Mouse (Mus musculus): Measurements from ENCODE around the gene 9930022D16Rik.

The 9930022D16Rik gene

DNA sequence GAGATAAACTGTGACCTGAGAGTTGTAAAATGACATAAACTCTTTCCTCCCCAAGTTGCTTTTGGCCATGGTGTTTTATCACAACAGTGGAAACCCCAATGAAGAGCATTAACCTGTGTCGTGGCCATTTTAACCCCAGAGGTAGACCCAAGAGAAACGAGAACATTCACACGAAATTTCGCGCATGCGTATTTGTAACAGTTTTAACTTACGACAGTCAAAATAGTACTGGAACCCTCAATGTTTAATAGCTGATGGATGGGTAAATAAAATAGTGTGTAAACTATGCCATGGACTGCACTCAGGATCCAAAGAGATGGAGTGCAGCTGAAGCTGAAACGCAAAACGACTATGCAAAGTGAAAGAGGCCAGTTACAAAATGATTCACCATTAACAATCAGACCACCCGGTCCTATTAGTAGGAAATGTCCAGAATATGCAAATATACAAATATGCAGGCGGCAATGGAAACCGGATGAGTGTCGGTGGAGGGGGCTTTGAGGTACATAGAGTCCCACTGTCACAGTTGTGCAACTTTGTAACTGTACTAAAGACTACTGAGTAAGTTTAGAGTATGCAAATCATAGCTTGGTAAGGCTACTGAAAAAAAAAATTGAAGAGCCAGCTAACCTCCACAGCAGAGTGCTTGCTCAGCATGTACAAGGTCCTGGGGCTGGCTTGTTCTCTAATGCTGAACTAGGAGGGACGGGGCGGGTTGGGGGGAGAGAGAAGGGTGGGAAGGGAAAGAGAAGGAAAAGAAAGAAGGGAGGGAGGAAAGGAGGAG, 3.3 kb upstream of the 9930022D16Rik start:
- in situ Hi-C loops (cut with MboI; ENCODE audit: low pct_unique_long_range_greater_than_20kb in 1 of 2, low sequenced_read_pairs in 2 of 2, unreplicated experiment in 1 of 2), result loop anchor here in 1 of 2 experiments (5.0 kb wide), 1 partner anchor 78 kb away; no protein-coding TSS in a partner anchor

DNA sequence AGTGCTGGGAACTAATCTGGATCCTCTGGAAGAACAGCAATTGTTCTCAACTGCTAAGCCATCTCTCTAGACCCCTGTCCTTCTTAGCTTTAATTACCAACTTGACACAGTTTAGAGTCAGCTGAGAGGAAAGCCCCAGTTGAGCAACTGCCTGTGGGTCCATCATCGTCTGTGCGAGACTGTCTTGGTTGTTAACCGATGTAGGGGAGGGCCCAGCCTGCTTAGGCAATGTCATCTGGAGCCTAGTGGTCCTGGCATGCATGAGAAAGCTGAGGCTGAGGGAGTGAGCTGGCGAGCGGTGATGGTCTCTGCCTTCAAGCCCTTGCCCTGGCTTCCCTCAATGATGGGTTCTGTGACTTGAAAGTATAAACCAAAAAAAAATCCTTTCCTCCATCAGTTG, 1.1 kb downstream of the 9930022D16Rik start:
- in situ Hi-C loops (cut with MboI; ENCODE audit: low pct_unique_long_range_greater_than_20kb in 1 of 2, low sequenced_read_pairs in 2 of 2, unreplicated experiment in 1 of 2), result loop anchor here in 1 of 2 experiments (5.0 kb wide), 1 partner anchor 83 kb away; no protein-coding TSS in a partner anchor

DNA sequence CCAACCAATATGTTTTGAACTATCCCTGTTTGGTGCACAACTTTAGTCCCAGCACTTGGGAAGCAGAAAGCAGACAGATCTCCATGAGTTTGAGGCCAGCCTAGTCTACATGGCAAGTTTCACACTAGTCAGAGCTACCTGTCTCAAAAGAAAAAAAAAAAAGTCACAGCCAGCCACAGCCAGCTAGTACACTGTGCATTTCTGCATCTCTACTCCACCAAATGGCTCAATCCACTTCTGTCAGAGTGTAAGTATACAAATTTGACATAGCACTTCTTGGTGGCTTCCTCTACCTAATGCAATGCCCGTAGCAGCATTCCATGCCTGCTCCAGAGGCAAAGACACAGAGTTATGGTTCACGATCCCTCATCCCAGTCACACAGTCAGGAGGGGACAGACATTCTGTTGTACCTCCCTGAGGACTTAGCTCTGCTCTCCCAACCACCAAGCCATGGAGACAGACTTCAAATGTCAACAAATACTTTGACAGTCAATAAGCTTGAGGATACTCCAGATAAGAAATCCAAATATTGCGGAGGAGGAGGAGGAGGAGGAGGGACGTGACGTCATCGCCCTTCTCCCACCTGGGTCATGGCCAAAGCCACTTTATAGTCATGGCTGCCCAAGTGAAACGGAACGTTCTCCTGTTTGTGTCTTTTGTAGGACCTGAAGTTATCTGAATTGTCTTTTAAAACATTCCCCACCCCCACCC, 3.1 kb downstream of the 9930022D16Rik start:
- in situ Hi-C loops (cut with MboI; ENCODE audit: low pct_unique_long_range_greater_than_20kb in 1 of 2, low sequenced_read_pairs in 2 of 2, unreplicated experiment in 1 of 2), result no loop called here

- in situ Hi-C loops (cut with MboI; ENCODE audit: low pct_unique_long_range_greater_than_20kb in 1 of 2, low sequenced_read_pairs in 2 of 2, unreplicated experiment in 1 of 2), result no loop called here
Observed at GRCm38 (mm10) chr11:109417472-109418040, 3.8 kb downstream of the 9930022D16Rik start.

- in situ Hi-C loops (cut with MboI; ENCODE audit: low pct_unique_long_range_greater_than_20kb in 1 of 2, low sequenced_read_pairs in 2 of 2, unreplicated experiment in 1 of 2), result no loop called here
Observed at GRCm38 (mm10) chr11:109419461-109419860, 5.7 kb downstream of the 9930022D16Rik start.

DNA sequence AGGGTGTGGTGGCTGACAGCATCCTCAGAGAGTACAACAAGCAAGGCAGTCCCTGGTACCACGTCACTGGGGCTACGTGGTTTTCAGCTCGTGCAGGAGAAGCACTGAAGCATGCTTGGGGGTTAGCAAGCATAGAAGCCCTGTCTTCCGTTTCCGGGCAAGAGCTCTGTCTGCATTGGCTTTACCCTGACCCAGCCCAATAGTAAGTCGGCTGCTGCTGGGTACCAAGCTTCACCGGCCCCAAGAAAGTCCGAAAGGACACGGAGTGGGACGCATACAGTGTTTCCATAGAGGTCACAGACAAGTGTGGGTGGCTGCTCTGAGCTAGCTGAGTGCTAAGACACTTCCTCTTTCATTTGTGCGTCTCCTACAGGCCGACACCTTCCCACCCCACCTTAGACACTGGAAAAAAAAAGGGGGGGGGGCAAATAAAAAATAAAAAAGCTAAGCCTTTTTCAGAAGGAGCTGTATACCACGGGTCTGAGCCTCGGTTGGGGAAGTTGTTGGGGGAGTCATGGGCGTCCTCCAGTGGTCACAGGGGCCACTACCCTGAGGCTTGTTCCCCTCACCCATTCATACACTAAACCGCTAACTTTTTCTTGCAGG, 6.3 kb downstream of the 9930022D16Rik start:
- in situ Hi-C loops (cut with MboI; ENCODE audit: low pct_unique_long_range_greater_than_20kb in 1 of 2, low sequenced_read_pairs in 2 of 2, unreplicated experiment in 1 of 2), result no loop called here

DNA sequence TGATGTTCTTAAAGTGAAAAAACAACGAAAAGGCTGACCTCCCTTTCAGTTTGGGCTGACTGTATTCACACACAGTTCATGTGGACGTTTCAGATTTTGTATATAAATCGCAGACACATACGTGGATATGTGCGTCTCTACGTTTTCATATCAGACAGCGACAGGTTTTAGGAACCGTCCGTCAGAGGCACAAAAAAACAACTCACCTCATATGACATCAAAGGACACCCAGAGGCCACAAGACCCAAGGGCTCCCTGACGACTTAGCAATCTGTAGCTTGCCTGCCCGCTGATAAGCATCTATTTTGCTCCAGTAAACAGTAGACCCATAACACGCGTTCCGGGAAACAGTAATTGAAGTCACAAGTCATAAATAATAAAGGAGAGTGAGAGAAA, 6.8 kb downstream of the 9930022D16Rik start:
- in situ Hi-C loops (cut with MboI; ENCODE audit: low pct_unique_long_range_greater_than_20kb in 1 of 2, low sequenced_read_pairs in 2 of 2, unreplicated experiment in 1 of 2), result no loop called here

GRCm38 (mm10) chr11:109421205-109421604, 7.5 kb downstream of the 9930022D16Rik start:
- in situ Hi-C loops (cut with MboI; ENCODE audit: low pct_unique_long_range_greater_than_20kb in 1 of 2, low sequenced_read_pairs in 2 of 2, unreplicated experiment in 1 of 2), result no loop called here

GRCm38 (mm10) chr11:109422263-109422662, 8.5 kb downstream of the 9930022D16Rik start:
- in situ Hi-C loops (cut with MboI; ENCODE audit: low pct_unique_long_range_greater_than_20kb in 1 of 2, low sequenced_read_pairs in 2 of 2, unreplicated experiment in 1 of 2), result no loop called here

GRCm38 (mm10) chr11:109423294-109423693, 9.6 kb downstream of the 9930022D16Rik start:
- in situ Hi-C loops (cut with MboI; ENCODE audit: low pct_unique_long_range_greater_than_20kb in 1 of 2, low sequenced_read_pairs in 2 of 2, unreplicated experiment in 1 of 2), result no loop called here

GRCm38 (mm10) chr11:109425392-109426271, 11.9 kb downstream of the 9930022D16Rik start, which contains the start of gene Amz2:
Amz2 (plus strand) TSS chr11:109425946.
- in situ Hi-C loops (cut with MboI; ENCODE audit: low pct_unique_long_range_greater_than_20kb in 1 of 2, low sequenced_read_pairs in 2 of 2, unreplicated experiment in 1 of 2), result no loop called here

- in situ Hi-C loops (cut with MboI; ENCODE audit: low pct_unique_long_range_greater_than_20kb in 1 of 2, low sequenced_read_pairs in 2 of 2, unreplicated experiment in 1 of 2), result no loop called here
Observed at GRCm38 (mm10) chr11:109426272-109426586, 12.5 kb downstream of the 9930022D16Rik start.

DNA sequence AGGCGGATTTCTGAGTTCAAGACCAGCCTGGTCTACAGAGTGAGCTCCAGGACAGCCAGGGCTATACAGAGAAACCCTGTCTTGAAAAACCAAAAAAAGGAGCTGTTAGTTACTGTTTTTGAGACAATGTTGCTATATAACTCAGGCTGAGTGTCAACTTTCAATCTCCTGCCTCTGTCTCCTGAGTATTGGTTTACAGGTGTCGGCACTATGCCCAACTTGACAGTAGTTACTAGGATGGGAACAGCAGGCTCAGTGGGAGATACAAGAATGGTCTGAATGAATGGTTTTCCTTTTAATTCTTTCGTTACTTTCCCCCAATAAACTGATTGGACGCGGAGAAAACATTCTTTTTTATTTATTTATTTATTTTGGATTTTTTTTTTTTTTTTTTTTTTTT, 13.6 kb downstream of the 9930022D16Rik start:
- in situ Hi-C loops (cut with MboI; ENCODE audit: low pct_unique_long_range_greater_than_20kb in 1 of 2, low sequenced_read_pairs in 2 of 2, unreplicated experiment in 1 of 2), result no loop called here

DNA sequence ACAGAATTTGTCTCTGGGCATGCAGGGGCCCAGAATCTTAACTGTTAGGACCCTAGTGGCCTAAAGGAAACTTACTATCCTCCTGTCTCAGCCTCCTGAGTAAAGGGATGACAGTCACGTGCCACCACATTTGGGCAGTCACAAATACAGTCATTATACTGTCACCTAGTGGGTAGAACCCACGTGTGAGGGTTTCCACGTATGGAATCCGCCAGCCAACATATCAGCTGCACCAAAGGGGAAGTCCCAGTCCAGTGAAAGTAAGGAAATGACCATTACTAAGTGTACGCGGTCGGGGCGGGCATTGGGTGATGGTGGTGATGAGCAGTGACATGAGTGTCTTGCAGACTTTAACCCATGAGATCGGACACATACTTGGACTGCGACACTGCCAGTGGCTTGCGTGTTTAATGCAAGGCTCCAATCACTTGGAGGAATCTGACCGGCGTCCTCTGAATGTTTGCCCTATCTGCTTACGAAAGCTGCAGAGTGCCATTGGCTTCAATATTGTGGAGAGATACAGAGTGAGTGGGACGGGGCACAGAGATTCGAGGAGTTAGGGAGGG, 20.6 kb downstream of the 9930022D16Rik start:
- in situ Hi-C loops (cut with MboI; ENCODE audit: low pct_unique_long_range_greater_than_20kb in 1 of 2, low sequenced_read_pairs in 2 of 2, unreplicated experiment in 1 of 2), result no loop called here

DNA sequence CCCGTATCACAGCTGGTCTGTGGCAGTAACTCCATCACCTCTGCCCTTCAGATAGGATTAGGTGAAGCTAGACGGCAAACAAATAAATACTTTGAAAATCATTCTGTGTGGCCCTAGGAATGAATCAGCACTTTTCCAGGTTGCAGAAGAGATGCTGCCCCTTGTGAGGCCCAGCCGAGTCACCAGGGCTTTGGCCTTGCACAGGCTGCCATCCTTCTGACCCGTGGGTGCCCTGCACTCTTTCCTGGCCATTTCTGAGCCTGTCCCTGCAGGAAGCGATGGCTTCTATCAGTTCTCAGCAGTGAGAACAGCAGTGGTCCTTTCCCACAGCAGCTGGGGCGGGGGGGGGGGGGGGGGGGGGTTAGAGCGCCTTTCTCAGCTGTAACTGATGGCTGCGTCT, 23.2 kb downstream of the 9930022D16Rik start:
- in situ Hi-C loops (cut with MboI; ENCODE audit: low pct_unique_long_range_greater_than_20kb in 1 of 2, low sequenced_read_pairs in 2 of 2, unreplicated experiment in 1 of 2), result no loop called here

- in situ Hi-C loops (cut with MboI; ENCODE audit: low pct_unique_long_range_greater_than_20kb in 1 of 2, low sequenced_read_pairs in 2 of 2, unreplicated experiment in 1 of 2), result no loop called here
Observed at GRCm38 (mm10) chr11:109439209-109439608, 25.5 kb downstream of the 9930022D16Rik start.

DNA sequence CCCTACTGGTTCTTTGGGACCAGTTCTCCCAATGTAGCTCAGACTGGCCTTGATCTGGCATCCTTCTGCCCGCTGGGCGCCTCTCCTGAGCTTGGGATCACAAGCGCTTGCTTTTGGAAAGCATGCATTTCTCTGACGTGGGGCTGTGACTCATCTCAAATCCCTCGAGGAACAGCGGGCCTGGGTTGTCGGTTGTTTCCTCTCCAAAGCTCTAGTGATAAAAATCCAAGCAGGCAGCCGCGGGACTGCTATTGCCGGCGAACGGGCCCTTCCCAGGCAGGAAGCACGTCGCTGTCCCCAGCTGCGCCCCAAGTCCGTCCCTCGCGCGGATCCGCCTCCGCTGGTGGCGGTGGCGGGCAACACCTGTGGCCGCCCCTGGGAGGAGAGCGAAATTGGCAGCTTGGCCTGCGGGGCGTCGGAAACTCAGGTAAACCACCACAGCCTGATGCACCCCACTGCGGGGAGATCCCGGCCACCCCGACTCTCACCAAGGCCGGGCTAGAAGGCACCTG, 26.2 kb downstream of the 9930022D16Rik start:
- in situ Hi-C loops (cut with MboI; ENCODE audit: low pct_unique_long_range_greater_than_20kb in 1 of 2, low sequenced_read_pairs in 2 of 2, unreplicated experiment in 1 of 2), result loop anchor here (10.0 kb wide), 4 partner anchors 145 to 425 kb away; no protein-coding TSS in a partner anchor

GRCm38 (mm10) chr11:109440641-109441040, 26.9 kb downstream of the 9930022D16Rik start:
- in situ Hi-C loops (cut with MboI; ENCODE audit: low pct_unique_long_range_greater_than_20kb in 1 of 2, low sequenced_read_pairs in 2 of 2, unreplicated experiment in 1 of 2), result loop anchor here (10.0 kb wide), 4 partner anchors 144 to 424 kb away; no protein-coding TSS in a partner anchor
